Mouse (Mus musculus) left cerebral cortex, adult 11 months (tissue): ENCODE measurements around the gene Cxcr6.
A peak's percentile ranks its signal among the peaks of the same experiment; 100 is the strongest.

ENCODE experiments used
- DNase-seq: peaks from one replicate; pipeline ENCODE4 v3.0.0; 2022; ENCODE audit warnings: low spot score

Gene Cxcr6

GRCm38 (mm10) chr9:123818601-123819000 is 12.3 kb downstream of the Cxcr6 start:
- no peak for DNase-seq

GRCm38 (mm10) chr9:123826631-123827030 is 20.4 kb downstream of the Cxcr6 start:
- DNase-seq = no peak

- DNase-seq = no peak
Measured at GRCm38 (mm10) chr9:123828916-123829315, 22.6 kb downstream of the Cxcr6 start.

GRCm38 (mm10) chr9:123835851-123836250 is 29.6 kb downstream of the Cxcr6 start:
- no peak for DNase-seq

GRCm38 (mm10) chr9:123840243-123840642 is 34.0 kb downstream of the Cxcr6 start:
- no peak for DNase-seq

GRCm38 (mm10) chr9:123844468-123844867 is 38.2 kb downstream of the Cxcr6 start:
- no peak for DNase-seq

- no peak for DNase-seq
Measured at GRCm38 (mm10) chr9:123845120-123845519, 38.8 kb downstream of the Cxcr6 start.

- no peak for DNase-seq
Measured at GRCm38 (mm10) chr9:123846490-123846889, 40.2 kb downstream of the Cxcr6 start.

GRCm38 (mm10) chr9:123849976-123850695 is 43.9 kb downstream of the Cxcr6 start:
- DNase-seq = no peak

GRCm38 (mm10) chr9:123850705-123851061 is 44.4 kb downstream of the Cxcr6 start:
- no peak for DNase-seq

- DNase-seq = peak; percentile 25
Measured at GRCm38 (mm10) chr9:123851062-123851712, 44.9 kb downstream of the Cxcr6 start.

- peak; percentile 98 for DNase-seq
Measured at GRCm38 (mm10) chr9:123851713-123852448, 45.6 kb downstream of the Cxcr6 start, which contains the start of gene Fyco1. Gene Fyco1, minus strand, starts transcription at chr9:123851899.

- no peak for DNase-seq
Measured at GRCm38 (mm10) chr9:123852449-123853390, 46.4 kb downstream of the Cxcr6 start.

- no peak for DNase-seq
Measured at GRCm38 (mm10) chr9:123856836-123857235, 50.6 kb downstream of the Cxcr6 start.
